Mouse (Mus musculus) testis, postnatal 14 days (tissue): Measurements from ENCODE around the gene Sfmbt2.

Source experiments
- DNase-seq: peaks from one replicate; pipeline ENCODE4 v3.0.0; 2021; ENCODE audit warnings: low spot score

Sfmbt2 gene

GRCm38 (mm10) chr2:10372321-10372723 lies 2.0 kb downstream of the Sfmbt2 start:
- DNase-seq, result peak; percentile 79

- DNase-seq, result peak; percentile 66
These were observed 2.6 kb downstream of the Sfmbt2 start for GRCm38 (mm10) chr2:10372776-10373507.

GRCm38 (mm10) chr2:10373508-10374206 lies 3.3 kb downstream of the Sfmbt2 start:
- DNase-seq, result peak; percentile 45

- DNase-seq, result peak; percentile 65
These were observed 4.1 kb downstream of the Sfmbt2 start for GRCm38 (mm10) chr2:10374207-10375023.

- peak; percentile 39 for DNase-seq
These were observed 4.7 kb downstream of the Sfmbt2 start for GRCm38 (mm10) chr2:10375024-10375372.

GRCm38 (mm10) chr2:10389988-10390387 lies 19.7 kb downstream of the Sfmbt2 start:
- no peak for DNase-seq

GRCm38 (mm10) chr2:10390791-10391190 lies 20.5 kb downstream of the Sfmbt2 start:
- DNase-seq, result no peak

GRCm38 (mm10) chr2:10395143-10395542 lies 24.8 kb downstream of the Sfmbt2 start:
- no peak for DNase-seq

- DNase-seq, result no peak
These were observed 27.5 kb downstream of the Sfmbt2 start for GRCm38 (mm10) chr2:10397790-10398189.

GRCm38 (mm10) chr2:10406151-10406550 lies 35.8 kb downstream of the Sfmbt2 start:
- DNase-seq, result no peak

- DNase-seq, result no peak
These were observed 39.1 kb downstream of the Sfmbt2 start for GRCm38 (mm10) chr2:10409422-10409821.

GRCm38 (mm10) chr2:10410069-10410468 lies 39.8 kb downstream of the Sfmbt2 start:
- DNase-seq, result no peak

- no peak for DNase-seq
These were observed 50.7 kb downstream of the Sfmbt2 start for GRCm38 (mm10) chr2:10420944-10421420.

GRCm38 (mm10) chr2:10437290-10437689 lies 67.0 kb downstream of the Sfmbt2 start:
- no peak for DNase-seq

- DNase-seq, result no peak
These were observed 71.5 kb downstream of the Sfmbt2 start for GRCm38 (mm10) chr2:10441811-10442210.

GRCm38 (mm10) chr2:10453577-10453976 lies 83.3 kb downstream of the Sfmbt2 start:
- DNase-seq, result no peak

- DNase-seq, result no peak
These were observed 88.0 kb downstream of the Sfmbt2 start for GRCm38 (mm10) chr2:10458309-10458708.

GRCm38 (mm10) chr2:10516516-10516915 lies 146.2 kb downstream of the Sfmbt2 start:
- DNase-seq, result no peak

- no peak for DNase-seq
These were observed 151.6 kb downstream of the Sfmbt2 start for GRCm38 (mm10) chr2:10521719-10522415.

- DNase-seq, result no peak
These were observed 155.3 kb downstream of the Sfmbt2 start for GRCm38 (mm10) chr2:10525622-10526021.

GRCm38 (mm10) chr2:10541762-10542161 lies 171.5 kb downstream of the Sfmbt2 start:
- DNase-seq, result no peak

- no peak for DNase-seq
These were observed 172.1 kb downstream of the Sfmbt2 start for GRCm38 (mm10) chr2:10542388-10542787.
